Mouse (Mus musculus): ENCODE results near the gene E2f2. TPM values are rescaled to one million over a fixed set of nuclear protein-coding genes. Genes with fewer than 3 reads are reported as not detected.

E2f2 gene
- polyA plus RNA-seq, 1 experiment from 2014 or later, result 3.2 TPM

DNA sequence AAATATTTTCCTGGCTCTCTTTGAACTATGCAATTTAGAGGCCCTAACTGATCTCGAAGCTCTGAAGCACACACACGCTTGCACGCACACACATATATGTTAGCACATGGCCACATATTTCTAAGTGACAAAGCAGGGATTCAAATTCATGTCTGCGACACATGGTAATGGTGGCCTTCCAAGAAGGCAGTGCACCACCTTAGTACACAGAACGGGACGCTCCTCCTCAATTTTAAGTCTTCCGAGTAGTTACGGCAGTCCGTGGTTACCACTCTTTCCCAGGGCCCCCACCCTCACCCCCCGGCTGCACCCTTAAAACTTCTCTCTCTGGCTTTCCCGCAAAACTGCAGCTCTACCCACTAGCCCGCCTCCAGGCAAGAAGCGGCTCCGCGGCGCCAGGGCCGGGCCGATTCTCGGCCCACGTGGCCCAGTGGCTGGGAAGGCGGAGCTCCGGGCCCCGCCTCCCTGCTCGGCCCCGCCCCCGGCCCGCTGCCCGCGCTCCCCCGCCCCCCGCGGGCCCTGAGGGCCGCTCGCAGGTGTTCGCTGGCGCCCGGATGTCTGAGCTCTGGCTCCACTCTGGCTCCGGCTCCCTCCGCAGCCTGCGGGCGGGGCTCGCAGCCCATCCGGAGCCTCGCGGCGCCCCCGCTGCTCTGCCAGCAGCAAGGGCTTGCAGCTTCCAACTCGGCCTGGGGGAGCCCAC lies 24.6 kb upstream of the E2f2 start:
- Histone ChIP-seq H3K4me1 (replicated peaks; ENCODE audit: insufficient read depth, low read length) (peaks cover 1% of the 10 kb centered on the region), H3K27ac (peak overlapping the region; percentile 91), H3K9ac (ENCODE audit: low read depth, low read length) (peak overlapping the region; percentile 93), H3K4me2 (ENCODE audit: low read length) (peak overlapping the region; percentile 56), H3K4me3 (replicated peaks; ENCODE audit: low read depth, low read length) (peak overlapping the region; percentile 23), H3K9me3 (replicated peaks; ENCODE audit: low read length) (no peaks in the 10 kb centered on the region), H3K36me3 (ENCODE audit: insufficient read depth, low read length) (peaks cover 4% of the 10 kb centered on the region; the same call in 1 of the 2 replicates), H3K27me3 (ENCODE audit: insufficient read depth, low read length) (no peaks in the 10 kb centered on the region)
- WGBS, result under 1% methylated on average over 44 of the region's 48 CpGs
- ATAC-seq (replicated peaks; ENCODE audit: low FRiP score, low read depth), result peak; percentile 67
- DNase-seq (ENCODE audit: low spot score), result peak; percentile 96
- TF ChIP-seq CTCF (IDR thresholded peaks at IDR 0.05; ENCODE audit: low read depth), result no peak

DNA sequence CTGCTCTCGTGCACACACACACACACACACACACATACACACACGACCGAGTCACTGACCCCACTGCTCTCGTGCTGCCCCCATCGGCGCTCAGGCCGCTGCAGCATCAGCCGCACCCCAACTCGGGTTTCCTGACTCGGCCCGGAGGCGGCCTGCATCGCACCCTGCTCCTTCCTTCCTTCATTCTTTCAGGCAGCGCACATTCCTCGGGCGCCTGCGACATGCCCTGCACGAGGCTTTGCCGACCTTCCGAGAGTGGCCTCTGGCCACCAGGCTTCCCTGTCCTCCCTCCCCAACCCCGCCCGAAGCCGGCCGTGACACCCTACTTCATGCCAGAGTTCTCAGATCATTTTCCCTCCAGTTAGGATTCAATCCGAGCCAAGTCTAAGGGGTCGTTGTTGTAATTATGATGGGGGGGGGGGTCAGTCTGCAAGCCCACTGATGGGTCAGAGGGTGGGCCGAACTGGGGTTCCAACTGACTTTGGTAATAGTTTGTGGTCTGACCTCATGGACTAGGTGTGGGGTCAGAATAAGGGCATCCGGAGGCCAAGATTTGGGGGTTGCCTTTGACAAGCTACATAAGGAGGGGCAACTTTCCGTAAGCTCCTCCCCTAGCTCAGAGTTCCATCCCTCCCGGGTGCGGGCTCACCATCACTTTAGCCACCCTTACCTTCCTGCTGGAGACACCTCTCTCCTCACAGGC lies 23.7 kb upstream of the E2f2 start:
- Histone ChIP-seq H3K9me3 (replicated peaks; ENCODE audit: low read length) (no peaks in the 10 kb centered on the region), H3K4me3 (replicated peaks; ENCODE audit: low read depth, low read length) (no peak overlapping the region), H3K27ac (peak overlapping the region; percentile 91), H3K9ac (ENCODE audit: low read depth, low read length) (no peak overlapping the region), H3K36me3 (ENCODE audit: insufficient read depth, low read length) (peaks cover 4% of the 10 kb centered on the region; the same call in 1 of the 2 replicates), H3K27me3 (ENCODE audit: insufficient read depth, low read length) (no peaks in the 10 kb centered on the region), H3K4me1 (replicated peaks; ENCODE audit: insufficient read depth, low read length) (no peaks in the 10 kb centered on the region; the same call in none of the 2 replicates), H3K4me2 (ENCODE audit: low read length) (peak overlapping the region; percentile 56; the same call in 1 of the 2 replicates)
- peak; percentile 5; the same call in 1 of the 2 replicates for ATAC-seq (replicated peaks; ENCODE audit: low FRiP score, low read depth)
- 0 out of 2 replicates have a peak, but pooled peaks have one; percentile 3 for TF ChIP-seq CTCF (IDR thresholded peaks at IDR 0.05; ENCODE audit: low read depth)
- 3% methylated on average over 31 of the region's 31 CpGs for WGBS
- no peak for DNase-seq (ENCODE audit: low spot score)

DNA sequence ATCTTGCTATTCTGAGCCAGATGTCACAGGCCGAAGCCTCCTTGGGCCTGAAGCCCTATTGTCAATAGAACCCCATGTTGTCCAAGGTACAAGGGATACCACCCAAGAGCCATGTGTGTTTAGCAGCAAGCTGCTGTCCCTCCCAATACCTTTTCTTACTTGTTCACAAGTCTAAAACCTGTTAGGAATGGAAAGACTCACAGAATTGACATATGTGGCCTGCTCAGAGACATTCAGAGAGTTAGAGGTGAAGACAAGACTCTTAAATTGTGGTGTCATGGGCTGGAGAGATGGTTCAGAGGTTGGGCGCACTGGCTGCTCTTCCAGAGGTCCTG lies 23.2 kb upstream of the E2f2 start:
- Histone ChIP-seq H3K27ac (peak overlapping the region; percentile 91), H3K36me3 (ENCODE audit: insufficient read depth, low read length) (peaks cover 4% of the 10 kb centered on the region; the same call in 1 of the 2 replicates), H3K4me1 (replicated peaks; ENCODE audit: insufficient read depth, low read length) (no peaks in the 10 kb centered on the region; the same call in none of the 2 replicates), H3K9me3 (replicated peaks; ENCODE audit: low read length) (no peaks in the 10 kb centered on the region), H3K4me2 (ENCODE audit: low read length) (no peak overlapping the region), H3K4me3 (replicated peaks; ENCODE audit: low read depth, low read length) (no peak overlapping the region), H3K9ac (ENCODE audit: low read depth, low read length) (no peak overlapping the region), H3K27me3 (ENCODE audit: insufficient read depth, low read length) (no peaks in the 10 kb centered on the region)
- 72% methylated on average over 2 of the region's 2 CpGs for WGBS
- ATAC-seq (replicated peaks; ENCODE audit: low FRiP score, low read depth) (no peak), DNase-seq (ENCODE audit: low spot score) (no peak)
- TF ChIP-seq CTCF (IDR thresholded peaks at IDR 0.05; ENCODE audit: low read depth), result no peak

DNA sequence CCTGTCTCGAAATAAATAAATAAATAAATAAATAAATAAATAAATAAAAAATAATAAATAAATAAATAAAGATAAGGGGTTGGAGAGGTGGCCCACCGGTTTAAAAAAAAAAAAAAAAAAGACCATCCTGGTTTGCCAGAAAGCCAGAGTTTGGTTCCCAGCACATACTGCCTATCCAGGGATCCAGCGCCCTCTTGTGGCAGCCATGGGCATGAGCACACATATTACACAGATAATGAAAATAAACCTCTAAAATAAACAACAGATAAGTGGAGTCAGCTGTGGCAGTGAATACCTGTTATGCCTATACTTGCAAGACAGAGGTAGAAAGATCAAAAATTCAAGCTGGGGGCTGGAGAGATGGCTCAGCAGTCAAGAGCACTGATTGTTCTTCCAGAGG lies 22.5 kb upstream of the E2f2 start:
- ATAC-seq (replicated peaks; ENCODE audit: low FRiP score, low read depth), result no peak
- WGBS, result 37% methylated on average over 3 of the region's 3 CpGs
- TF ChIP-seq CTCF (IDR thresholded peaks at IDR 0.05; ENCODE audit: low read depth), result peak; percentile 83
- H3K4me1 ChIP-seq (replicated peaks; ENCODE audit: insufficient read depth, low read length), result no peaks in the 10 kb centered on the region; the same call in none of the 2 replicates
- H3K9me3 ChIP-seq (replicated peaks; ENCODE audit: low read length), result no peaks in the 10 kb centered on the region
- no peak overlapping the region for H3K27ac ChIP-seq
- no peak overlapping the region for H3K9ac ChIP-seq (ENCODE audit: low read depth, low read length)
- H3K27me3 ChIP-seq (ENCODE audit: insufficient read depth, low read length), result no peaks in the 10 kb centered on the region
- DNase-seq (ENCODE audit: low spot score), result no peak
- H3K36me3 ChIP-seq (ENCODE audit: insufficient read depth, low read length), result peaks cover 4% of the 10 kb centered on the region; the same call in 1 of the 2 replicates
- H3K4me3 ChIP-seq (replicated peaks; ENCODE audit: low read depth, low read length), result no peak overlapping the region
- H3K4me2 ChIP-seq (ENCODE audit: low read length), result no peak overlapping the region

DNA sequence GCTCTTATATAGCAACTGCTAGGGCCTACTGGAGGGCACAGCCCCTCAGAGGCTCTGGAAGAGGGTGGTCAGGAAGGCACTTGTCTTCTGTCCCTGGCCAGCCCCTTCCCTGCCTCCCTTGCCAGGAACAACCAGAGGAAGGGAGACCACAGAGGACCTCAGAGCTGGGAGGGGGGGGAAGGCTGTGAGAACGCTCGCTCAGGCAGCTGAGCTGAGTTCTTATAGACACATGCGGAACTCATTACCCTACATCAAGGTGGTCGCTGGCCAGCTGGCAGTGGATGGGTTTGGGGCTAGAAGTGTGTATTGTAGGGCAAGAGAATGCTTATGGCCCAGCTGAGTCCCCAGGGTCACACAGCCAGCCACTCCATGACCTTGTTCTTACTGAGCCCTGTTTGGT lies 21.6 kb upstream of the E2f2 start:
- no peak overlapping the region for H3K4me2 ChIP-seq (ENCODE audit: low read length)
- no peak for TF ChIP-seq CTCF (IDR thresholded peaks at IDR 0.05; ENCODE audit: low read depth)
- no peaks in the 10 kb centered on the region for H3K9me3 ChIP-seq (replicated peaks; ENCODE audit: low read length)
- no peak overlapping the region for H3K9ac ChIP-seq (ENCODE audit: low read depth, low read length)
- H3K27ac ChIP-seq, result no peak overlapping the region
- no peak for DNase-seq (ENCODE audit: low spot score)
- no peak overlapping the region for H3K4me3 ChIP-seq (replicated peaks; ENCODE audit: low read depth, low read length)
- H3K36me3 ChIP-seq (ENCODE audit: insufficient read depth, low read length), result 0 out of 2 replicates have a peak, but pooled peaks cover 3% of the 10 kb centered on the region
- ATAC-seq (replicated peaks; ENCODE audit: low FRiP score, low read depth), result no peak
- H3K4me1 ChIP-seq (replicated peaks; ENCODE audit: insufficient read depth, low read length), result no peaks in the 10 kb centered on the region; the same call in none of the 2 replicates
- 60% methylated on average over 4 of the region's 4 CpGs for WGBS
- H3K27me3 ChIP-seq (ENCODE audit: insufficient read depth, low read length), result no peaks in the 10 kb centered on the region

DNA sequence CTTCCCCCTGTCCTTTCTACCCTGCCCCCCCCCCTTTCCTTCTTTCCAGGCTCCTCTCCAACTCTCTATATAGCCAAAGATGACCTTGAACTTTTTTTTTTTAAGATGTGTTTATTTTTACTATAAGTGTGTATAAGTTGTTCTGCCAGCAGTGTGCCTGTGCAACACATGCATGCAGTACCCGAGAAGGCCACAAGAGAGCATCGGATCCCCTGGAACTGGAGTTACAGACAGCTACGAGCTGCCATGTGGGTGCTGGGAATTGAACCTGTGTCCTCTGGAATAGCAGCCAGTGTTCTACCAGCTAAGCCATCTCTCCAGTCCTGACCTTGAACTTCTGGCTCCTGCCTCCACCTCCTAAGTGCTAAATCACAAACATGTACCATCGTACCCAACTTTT lies 19.4 kb upstream of the E2f2 start:
- WGBS, result 93% methylated on average over 4 of the region's 4 CpGs
- ATAC-seq (replicated peaks; ENCODE audit: low FRiP score, low read depth) (no peak), DNase-seq (ENCODE audit: low spot score) (no peak)
- Histone ChIP-seq H3K36me3 (ENCODE audit: insufficient read depth, low read length) (no peaks in the 10 kb centered on the region), H3K9me3 (replicated peaks; ENCODE audit: low read length) (no peaks in the 10 kb centered on the region), H3K27ac (no peak overlapping the region), H3K4me2 (ENCODE audit: low read length) (no peak overlapping the region), H3K4me3 (replicated peaks; ENCODE audit: low read depth, low read length) (no peak overlapping the region), H3K27me3 (ENCODE audit: insufficient read depth, low read length) (no peaks in the 10 kb centered on the region), H3K9ac (ENCODE audit: low read depth, low read length) (no peak overlapping the region), H3K4me1 (replicated peaks; ENCODE audit: insufficient read depth, low read length) (no peaks in the 10 kb centered on the region)
- peak; percentile 49; the same call in 1 of the 2 replicates for TF ChIP-seq CTCF (IDR thresholded peaks at IDR 0.05; ENCODE audit: low read depth)
